32 mouse cellular contexts compared by ENCODE assay signal in the genomic region with DNA sequence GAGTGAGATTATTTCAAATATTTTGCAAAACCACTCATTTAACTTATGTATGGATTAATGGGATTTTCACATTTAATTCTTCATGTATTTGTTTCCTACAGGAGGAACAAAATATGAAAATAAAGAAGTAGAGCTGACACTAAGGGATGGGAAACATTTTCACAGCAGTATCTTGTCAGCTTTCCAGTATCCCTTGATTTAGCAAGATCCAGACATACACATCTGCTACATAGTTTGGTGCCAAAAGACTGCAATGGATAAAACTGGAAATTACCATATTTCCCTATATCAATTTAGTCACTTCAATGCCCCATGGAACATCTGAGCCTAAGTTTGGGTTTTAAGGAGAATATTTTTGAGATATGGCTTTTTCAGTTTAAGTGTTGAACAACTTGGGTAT. TPM values are rescaled to one million over a fixed set of nuclear protein-coding genes. Genes with fewer than 3 reads are reported as not detected.
DNase-seq lines count a peak whose midpoint lies in the region; ATAC-seq and TF ChIP-seq lines count a peak whose summit lies in the region.
"Had no signal": no experiment of that assay in that cellular context is flagged by ENCODE, and none has a peak within 500 bp of the region (broad histone marks: within the 10 kb centered on the region; RNA-seq: fewer than 3 reads in every experiment).

No protein-coding gene starts in this region.

- TF ChIP-seq CTCF in midbrain, postnatal 0 days (IDR thresholded peaks at IDR 0.05), result no peak

- no peak for DNase-seq in frontal cortex, postnatal 25 days (ENCODE audit: low spot score in 2 of 2)
- peak; percentile 30 for DNase-seq in midbrain, postnatal 0 days (ENCODE audit: low spot score)
- DNase-seq in telencephalon, adult 2 months (ENCODE audit: low read depth, low spot score), result peak; percentile 32
- no peak for DNase-seq in embryo, embryonic 10 days (ENCODE audit: low spot score)
- DNase-seq: adrenal gland, adult 2 months; adrenal gland, postnatal 14 days; cerebellum, adult 18-20 months; cerebellum, adult 9-10 months; cerebellum, postnatal 25 days; gastrocnemius, postnatal 25 days; heart, adult 18-20 months; heart, postnatal 10 days; heart, postnatal 36 days had no signal

- no peak overlapping the region for H3K4me3 ChIP-seq in midbrain, postnatal 0 days (ENCODE audit: low read depth, low read length)
- no peak overlapping the region for H3K4me3 ChIP-seq in midbrain, embryonic 16.5 days (ENCODE audit: low read depth, low read length)
- H3K4me3 ChIP-seq: embryonic facial prominence, embryonic 12.5 days; embryonic facial prominence, embryonic 15.5 days; forebrain, embryonic 12.5 days; heart, embryonic 12.5 days; heart, embryonic 15.5 days had no signal

- H3K27ac ChIP-seq in midbrain, postnatal 0 days (ENCODE audit: low read depth, low read length), result no peak overlapping the region
- no peak overlapping the region for H3K27ac ChIP-seq in midbrain, embryonic 16.5 days (ENCODE audit: low read length)
- H3K27ac ChIP-seq: embryonic facial prominence, embryonic 12.5 days; embryonic facial prominence, embryonic 15.5 days; forebrain, embryonic 12.5 days; heart, embryonic 15.5 days; hindbrain, embryonic 14.5 days had no signal

- H3K36me3 ChIP-seq in midbrain, postnatal 0 days (ENCODE audit: insufficient read depth, low read length), result no peaks in the 10 kb centered on the region
- no peaks in the 10 kb centered on the region for H3K36me3 ChIP-seq in midbrain, embryonic 16.5 days (ENCODE audit: control insufficient read depth, insufficient read depth, low read length)
- H3K36me3 ChIP-seq: embryonic facial prominence, embryonic 12.5 days; embryonic facial prominence, embryonic 15.5 days; forebrain, embryonic 12.5 days; heart, embryonic 12.5 days; heart, embryonic 15.5 days had no signal

- no peaks in the 10 kb centered on the region for H3K9me3 ChIP-seq in midbrain, postnatal 0 days (ENCODE audit: low read length)
- no peaks in the 10 kb centered on the region for H3K9me3 ChIP-seq in midbrain, embryonic 16.5 days (replicated peaks; ENCODE audit: control insufficient read depth, low read length, poor library complexity, severe bottlenecking)
- H3K9me3 ChIP-seq: embryonic facial prominence, embryonic 12.5 days; embryonic facial prominence, embryonic 15.5 days; forebrain, embryonic 12.5 days; heart, embryonic 12.5 days; heart, embryonic 15.5 days had no signal

- no peak overlapping the region for H3K9ac ChIP-seq in midbrain, postnatal 0 days (replicated peaks; ENCODE audit: low read length, poor library complexity, severe bottlenecking)
- H3K9ac ChIP-seq in midbrain, embryonic 16.5 days (ENCODE audit: low read depth, low read length), result no peak overlapping the region
- H3K9ac ChIP-seq: embryonic facial prominence, embryonic 12.5 days; embryonic facial prominence, embryonic 15.5 days; forebrain, embryonic 12.5 days; heart, embryonic 12.5 days; heart, embryonic 15.5 days; hindbrain, embryonic 14.5 days had no signal

- H3K4me2 ChIP-seq in midbrain, postnatal 0 days (ENCODE audit: low read depth, low read length, poor library complexity, severe bottlenecking), result no peak overlapping the region
- H3K4me2 ChIP-seq in midbrain, embryonic 16.5 days (ENCODE audit: low read length), result no peak overlapping the region
- H3K4me2 ChIP-seq: embryonic facial prominence, embryonic 12.5 days; embryonic facial prominence, embryonic 15.5 days; forebrain, embryonic 12.5 days; heart, embryonic 12.5 days; heart, embryonic 15.5 days; hindbrain, embryonic 14.5 days had no signal

- H3K4me1 ChIP-seq in midbrain, postnatal 0 days (ENCODE audit: insufficient read depth, low read length), result no peaks in the 10 kb centered on the region
- no peaks in the 10 kb centered on the region for H3K4me1 ChIP-seq in midbrain, embryonic 16.5 days (ENCODE audit: control insufficient read depth, insufficient read depth, low read length)
- H3K4me1 ChIP-seq: embryonic facial prominence, embryonic 12.5 days; embryonic facial prominence, embryonic 15.5 days; forebrain, embryonic 12.5 days; heart, embryonic 12.5 days; heart, embryonic 15.5 days had no signal

- H3K27me3 ChIP-seq in midbrain, postnatal 0 days (ENCODE audit: insufficient read depth, low read length), result no peaks in the 10 kb centered on the region
- no peaks in the 10 kb centered on the region for H3K27me3 ChIP-seq in midbrain, embryonic 16.5 days (ENCODE audit: control insufficient read depth, insufficient read depth, low read depth, low read length)
- H3K27me3 ChIP-seq: embryonic facial prominence, embryonic 12.5 days; embryonic facial prominence, embryonic 15.5 days; forebrain, embryonic 12.5 days; heart, embryonic 12.5 days; heart, embryonic 15.5 days had no signal

- ATAC-seq in frontal cortex, adult (ENCODE audit: low TSS enrichment), result peak; percentile 50
- no peak for ATAC-seq in midbrain, postnatal 0 days (ENCODE audit: low FRiP score)
- ATAC-seq in midbrain, embryonic 16.5 days, result no peak
- ATAC-seq: CD4-positive, CD25-positive, alpha-beta regulatory T cell, adult 4 months; forebrain, embryonic 16.5 days; intestine, postnatal 0 days had no signal

RNA-seq across cellular contexts. Expression of a gene that starts 52.9 kb away (rescaled TPM):
- total RNA-seq in midbrain, postnatal 0 days (2014; rRNA removed), result not detected in 2 replicates
- polyA plus RNA-seq in midbrain, postnatal 0 days (2015; fragmentation: Nextera tagmentation; extraction: Ambion mirVana), result not detected in 2 replicates
- not detected in 2 replicates for polyA plus RNA-seq in midbrain, embryonic 16.5 days (2015; fragmentation: Nextera tagmentation; extraction: Ambion mirVana)
- total RNA-seq: adrenal gland, adult 2 months; adrenal gland, postnatal 14 days; adrenal gland, postnatal 4 days; gastrocnemius, adult 8-10 months; gastrocnemius, postnatal 25 days; heart, adult 18-20 months; heart, postnatal 10 days; heart, postnatal 36 days; MEL had no signal
- polyA plus RNA-seq: adrenal gland, adult 2 months; C2C12; CD4-positive, CD25-positive, alpha-beta regulatory T cell, adult 4 months; embryonic facial prominence, embryonic 12.5 days; embryonic facial prominence, embryonic 15.5 days; forebrain, embryonic 12.5 days; forebrain, embryonic 16.5 days; frontal cortex, adult 2 months; gonadal fat pad, adult 2 months; heart, embryonic 12.5 days; heart, embryonic 15.5 days; hindbrain, embryonic 11.5 days; hindbrain, embryonic 14.5 days; intestine, embryonic 14.5 days; intestine, postnatal 0 days had no signal

Comparison
In these comparisons a context has a peak if more than half of its experiments do, and no peak if none do; other contexts are left out.
1. DNase-seq: peak in midbrain, postnatal 0 days (single experiment) and telencephalon, adult 2 months (single experiment); none in frontal cortex, postnatal 25 days (0 of 2) and embryo, embryonic 10 days (single experiment).